Mouse (Mus musculus) intestine, embryonic 16.5 days (tissue): ENCODE data around the gene Gskip. TPM values are rescaled to one million over a fixed set of nuclear protein-coding genes. Genes with fewer than 3 reads are reported as not detected.

Experiments
- ATAC-seq: fragments of 200-750 bp; cut with Nextera tagmentation; 2 replicates; pipeline ENCODE4 v1.8.0; 2017; ENCODE audit warnings: moderate TSS enrichment, moderate library complexity
- H3K27ac ChIP-seq: fragments of 300-500 bp; sonication (generic); 2 replicates; pipeline ENCODE4 v1.5.1; 2014; ENCODE audit warnings: mild to moderate bottlenecking, low read length
- H3K27me3 ChIP-seq: fragments of 300-500 bp; sonication (generic); replicated peaks from 2 replicates; pipeline ENCODE4 v1.6.1; 2014; ENCODE audit warnings: low read length, control low read depth, mixed read lengths; ENCODE audit not compliant: control insufficient read depth, insufficient read depth
- H3K36me3 ChIP-seq: fragments of 300-500 bp; sonication (generic); 2 replicates; pipeline ENCODE4 v1.6.1; 2014; ENCODE audit warnings: low read length, control low read depth; ENCODE audit not compliant: control insufficient read depth, insufficient read depth
- H3K4me1 ChIP-seq: fragments of 300-500 bp; sonication (generic); 2 replicates; pipeline ENCODE4 v1.6.1; 2014; ENCODE audit warnings: low read length, control low read depth, mixed read lengths; ENCODE audit not compliant: control insufficient read depth, insufficient read depth
- H3K4me2 ChIP-seq: fragments of 300-500 bp; sonication (generic); 2 replicates; pipeline ENCODE4 v1.6.1; 2014; ENCODE audit warnings: low read depth, low read length, control low read depth
- H3K4me3 ChIP-seq: fragments of 300-500 bp; sonication (generic); 2 replicates; pipeline ENCODE4 v1.5.1; 2014; ENCODE audit warnings: mild to moderate bottlenecking, low read length
- H3K9ac ChIP-seq: fragments of 300-500 bp; sonication (generic); 2 replicates; pipeline ENCODE4 v1.6.1; 2014; ENCODE audit warnings: low read depth, low read length
- H3K9me3 ChIP-seq: fragments of 300-500 bp; sonication (generic); 2 replicates; pipeline ENCODE4 v1.6.1; 2016; ENCODE audit warnings: low read length, control low read depth; ENCODE audit not compliant: control insufficient read depth
- WGBS: fragments of 180-500 bp; shearing (Covaris S2); extraction: QIAGEN DNeasy Blood & Tissue Kit; methylation state at CpG from one replicate; pipeline ENCODE4 v1.1.7; 2014; 5-methylcytosine and 5-hydroxymethylcytosine counted together
- polyA plus RNA-seq: library from polyadenylated mRNA; unstranded; fragments of >200 nt; fragmentation: Nextera tagmentation; extraction: Ambion mirVana; gene quantifications from 2 replicates; pipeline ENCODE4 v1.2.1, GENCODE M21; 2015

Gene Gskip
- polyA plus RNA-seq, 1 experiment from 2014 or later: 29.7 TPM

DNA sequence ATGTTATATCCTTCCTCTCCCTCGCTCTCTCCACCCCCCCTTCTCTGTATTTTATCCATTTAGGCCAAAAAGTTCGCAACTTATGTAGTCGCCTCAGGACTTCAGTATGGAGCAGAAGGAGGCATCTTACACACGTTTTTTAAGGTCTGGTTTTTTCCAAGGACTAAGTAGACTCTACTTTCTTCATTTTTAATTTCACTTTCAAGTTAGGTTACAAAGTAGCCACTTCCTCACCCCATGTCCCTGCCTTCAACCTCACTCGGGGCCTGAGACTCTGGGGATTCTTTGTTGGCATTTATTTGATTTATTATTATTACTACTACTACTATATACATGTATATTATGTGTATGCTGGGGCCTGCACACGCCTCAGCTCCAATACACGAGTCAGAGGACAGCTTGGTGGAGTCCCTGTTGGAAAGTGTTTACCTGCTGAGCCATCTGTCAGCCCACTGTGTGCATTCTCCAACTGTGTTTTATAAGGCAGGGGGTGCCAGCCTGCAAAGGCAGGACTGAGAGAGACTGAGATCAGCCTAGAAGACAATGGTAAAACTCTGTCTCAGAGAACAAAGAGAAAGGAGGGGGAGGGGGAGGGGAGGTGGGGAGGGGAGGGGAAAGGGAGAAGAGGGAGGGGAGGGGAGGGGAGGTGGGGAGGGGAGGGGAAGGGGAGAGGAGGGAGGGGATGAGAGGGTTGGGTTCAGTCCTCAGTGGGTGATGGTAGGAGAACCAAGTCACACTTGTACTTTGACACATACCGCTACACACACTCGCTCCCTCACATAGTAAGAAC lies 48.9 kb downstream of the Gskip start:
- Histone ChIP-seq H3K27ac (no peak overlapping the region), H3K27me3 (no peaks in the 10 kb centered on the region), H3K4me3 (no peak overlapping the region), H3K9me3 (no peaks in the 10 kb centered on the region), H3K9ac (no peak overlapping the region), H3K4me2 (no peak overlapping the region), H3K36me3 (no peaks in the 10 kb centered on the region), H3K4me1 (no peaks in the 10 kb centered on the region)
- 64% methylated on average over 9 of the region's 9 CpGs for WGBS
- no peak for ATAC-seq

DNA sequence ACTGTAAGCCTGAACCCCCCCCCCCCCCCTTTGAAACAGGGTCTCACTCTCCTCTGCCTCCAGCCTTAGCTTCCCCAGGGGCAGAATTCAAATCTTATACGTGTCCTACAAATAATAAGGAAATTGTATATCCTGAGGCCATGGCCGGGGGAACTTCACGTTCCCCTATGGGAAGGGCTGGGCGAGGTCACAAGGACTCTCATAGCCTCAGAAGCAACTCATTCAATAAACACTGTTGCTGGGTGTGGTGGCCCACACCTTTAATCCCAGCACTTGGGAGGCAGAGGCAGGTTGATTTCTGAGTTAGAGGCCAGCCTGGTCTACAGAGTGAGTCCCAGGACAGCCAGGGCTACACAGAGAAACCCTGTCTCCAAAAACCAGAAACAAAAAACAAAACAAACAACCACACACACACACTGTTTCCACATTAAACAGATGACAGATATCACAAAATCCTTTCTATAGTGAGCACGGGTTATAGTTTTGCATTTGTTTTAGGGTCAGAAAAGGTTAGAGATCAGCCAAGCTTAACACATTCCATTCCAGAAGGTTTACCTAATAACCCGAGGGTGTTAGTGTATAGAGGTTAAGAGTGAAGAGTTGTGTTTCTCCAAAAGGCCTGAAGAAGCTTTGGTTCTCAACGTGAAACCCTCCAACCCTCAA lies 50.7 kb downstream of the Gskip start:
- H3K27ac ChIP-seq: no peak overlapping the region

DNA sequence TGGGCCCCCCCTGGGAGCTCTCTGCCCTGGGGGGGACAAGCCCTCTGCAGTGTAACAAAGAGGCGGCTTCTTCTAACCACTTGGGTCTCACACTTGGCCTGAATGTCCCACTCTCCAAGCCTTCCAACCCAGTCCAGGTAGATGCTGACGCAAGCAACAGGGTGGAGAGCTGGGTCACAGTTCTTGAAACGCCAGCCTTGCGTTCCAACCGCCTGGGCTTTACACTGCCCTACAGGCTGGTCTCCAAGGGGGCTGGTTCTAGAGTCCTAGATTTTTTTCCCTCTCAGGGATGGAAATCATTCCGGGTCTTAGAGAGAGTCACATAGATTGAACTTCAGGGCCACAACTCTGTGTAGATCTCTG lies 51.2 kb downstream of the Gskip start:
- Histone ChIP-seq H3K27me3 (no peaks in the 10 kb centered on the region), H3K4me1 (no peaks in the 10 kb centered on the region), H3K9me3 (no peaks in the 10 kb centered on the region), H3K4me3 (no peak overlapping the region), H3K27ac (no peak overlapping the region), H3K4me2 (no peak overlapping the region), H3K9ac (no peak overlapping the region), H3K36me3 (no peaks in the 10 kb centered on the region)
- WGBS: 88% methylated on average over 6 of the region's 6 CpGs
- no peak for ATAC-seq

More for the DNA sequence above, 50.7 kb downstream of the Gskip start:
- no peaks in the 10 kb centered on the region for H3K27me3 ChIP-seq
- no peaks in the 10 kb centered on the region for H3K9me3 ChIP-seq
- no peak overlapping the region for H3K9ac ChIP-seq
- H3K4me3 ChIP-seq: no peak overlapping the region
- no peak for ATAC-seq
- H3K36me3 ChIP-seq: no peaks in the 10 kb centered on the region
- no peaks in the 10 kb centered on the region for H3K4me1 ChIP-seq
- WGBS: 62% methylated on average over 7 of the region's 7 CpGs
- H3K4me2 ChIP-seq: no peak overlapping the region

DNA sequence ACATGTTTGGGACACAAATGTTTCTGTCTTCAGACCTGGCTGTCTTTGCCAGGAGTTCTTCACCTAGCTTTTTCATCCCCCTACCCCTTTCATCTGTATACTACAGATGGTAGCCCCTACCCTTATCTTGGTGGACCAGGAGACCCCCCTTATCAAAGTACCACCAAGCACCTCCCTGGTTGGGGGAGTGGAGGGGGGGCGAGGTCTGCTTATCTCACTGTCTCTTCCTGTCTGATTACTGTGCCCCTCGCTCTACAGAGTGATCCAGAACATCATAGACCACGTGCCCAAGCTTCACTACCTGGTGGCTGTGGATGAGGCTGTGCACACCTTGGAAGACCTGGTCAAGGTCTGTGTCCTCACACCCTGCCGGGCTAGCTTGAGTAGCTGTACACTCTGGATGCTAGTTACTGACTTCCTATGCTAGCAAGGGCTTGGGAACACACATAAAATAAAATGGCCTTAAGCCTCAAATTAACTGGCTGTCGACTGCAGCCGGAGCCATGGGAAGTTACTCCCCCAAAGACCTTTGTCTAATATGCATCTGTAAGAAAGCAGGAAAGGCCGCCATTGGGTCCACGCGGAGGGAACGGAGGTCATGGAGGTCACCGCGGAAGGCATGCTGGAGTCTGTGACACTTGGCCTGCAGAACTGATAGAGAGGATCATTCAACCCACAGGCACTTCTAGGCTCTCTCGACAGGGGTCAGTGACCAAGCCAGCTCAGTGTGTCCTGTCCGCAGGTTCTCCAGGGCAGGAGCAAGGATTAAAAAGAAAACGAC lies 53.9 kb downstream of the Gskip start:
- Histone ChIP-seq H3K27ac (no peak overlapping the region), H3K9me3 (no peaks in the 10 kb centered on the region), H3K9ac (no peak overlapping the region), H3K36me3 (no peaks in the 10 kb centered on the region), H3K4me3 (no peak overlapping the region), H3K4me2 (no peak overlapping the region), H3K27me3 (no peaks in the 10 kb centered on the region), H3K4me1 (no peaks in the 10 kb centered on the region)
- no peak for ATAC-seq
- 82% methylated on average over 15 of the region's 15 CpGs for WGBS

DNA sequence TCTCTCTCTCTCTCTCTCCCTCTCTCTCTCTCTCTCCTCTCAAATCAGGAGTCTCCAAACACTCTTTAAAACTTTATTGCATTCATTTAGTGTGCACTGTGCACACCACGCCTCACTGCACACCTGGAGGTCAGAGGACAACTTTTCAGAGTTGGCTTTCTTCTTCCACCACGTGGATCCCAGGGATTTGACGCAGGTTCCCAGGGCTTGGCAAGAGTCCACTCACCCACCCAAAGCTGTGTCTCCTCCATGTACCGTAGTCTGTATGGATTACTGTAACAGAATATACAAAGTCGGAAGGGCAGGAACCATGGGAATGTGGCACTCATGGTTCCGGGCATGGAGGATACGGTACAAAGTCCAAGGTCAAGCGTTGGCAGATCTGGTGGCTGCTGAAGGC lies 55.0 kb downstream of the Gskip start:
- 84% methylated on average over 8 of the region's 8 CpGs for WGBS
- no peak for ATAC-seq
- no peak overlapping the region for H3K4me2 ChIP-seq
- no peak overlapping the region for H3K27ac ChIP-seq
- no peaks in the 10 kb centered on the region for H3K9me3 ChIP-seq
- H3K27me3 ChIP-seq: no peaks in the 10 kb centered on the region
- H3K4me3 ChIP-seq: no peak overlapping the region
- H3K9ac ChIP-seq: no peak overlapping the region
- H3K4me1 ChIP-seq: no peaks in the 10 kb centered on the region
- H3K36me3 ChIP-seq: no peaks in the 10 kb centered on the region

DNA sequence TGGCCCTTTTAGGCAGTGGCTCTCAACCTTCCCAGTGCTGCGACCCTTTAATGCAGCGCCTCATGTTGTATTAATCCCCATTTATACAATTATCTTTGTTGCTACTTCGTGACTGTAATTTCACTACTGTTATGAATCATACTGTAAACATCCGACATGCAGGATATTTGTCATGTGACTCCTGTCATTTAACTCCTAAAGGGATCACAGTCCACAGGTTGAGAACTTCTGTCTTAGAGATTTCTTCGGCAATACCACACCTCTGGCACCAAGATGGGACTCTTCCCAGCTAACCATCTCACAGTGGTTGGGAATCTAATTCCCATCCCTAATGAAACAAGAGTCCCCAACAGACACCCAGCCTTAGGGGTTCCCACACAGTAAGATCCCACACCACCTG lies 63.5 kb downstream of the Gskip start:
- Histone ChIP-seq H3K27me3 (no peaks in the 10 kb centered on the region), H3K36me3 (no peaks in the 10 kb centered on the region), H3K4me3 (no peak overlapping the region), H3K9me3 (no peaks in the 10 kb centered on the region), H3K9ac (no peak overlapping the region), H3K4me1 (no peaks in the 10 kb centered on the region), H3K4me2 (no peak overlapping the region), H3K27ac (no peak overlapping the region)
- ATAC-seq: peak; percentile 69
- 57% methylated on average over 5 of the region's 5 CpGs for WGBS

Other genes starting within 250 kb of the Gskip start
- gene D430019H16Rik, start 231.0 kb upstream of the Gskip start, polyA plus RNA-seq: 0.62 and 0.84 TPM in 2 replicates
- 5.3 and 5.8 TPM in 2 replicates for gene Bdkrb2, start 121.6 kb upstream of the Gskip start, polyA plus RNA-seq
- gene Bdkrb1, start 81.7 kb upstream of the Gskip start, polyA plus RNA-seq: 0.22 and 0.43 TPM in 2 replicates
- gene Atg2b, start 382 bp downstream of the Gskip start, polyA plus RNA-seq: 10.5 and 13.5 TPM in 2 replicates
- gene Ak7, start 21.1 kb downstream of the Gskip start, polyA plus RNA-seq: 0.40 and 0.49 TPM in 2 replicates
- 154 and 164 TPM in 2 replicates for gene Papola, start 99.9 kb downstream of the Gskip start, polyA plus RNA-seq